In the genomic region with DNA sequence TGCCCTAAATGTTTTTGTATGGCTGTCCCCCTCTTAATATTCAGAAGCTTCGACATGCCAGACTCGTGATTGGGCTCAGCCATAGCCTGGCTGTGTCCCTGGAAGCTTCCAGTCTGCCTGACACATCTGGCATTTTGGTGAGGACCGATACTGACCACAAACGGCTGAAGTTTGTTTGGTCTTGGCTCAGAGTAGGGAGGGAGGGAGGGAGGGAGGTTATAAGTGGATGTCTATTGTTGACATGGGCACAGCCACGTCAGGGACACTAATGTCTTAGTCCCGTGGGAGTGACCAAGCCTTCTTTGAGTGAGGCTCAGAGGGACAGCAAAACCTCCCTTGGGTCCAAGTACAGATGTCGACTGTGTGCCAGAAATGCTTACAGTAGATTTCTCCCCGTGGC, we compare ENCODE assay signal across 15 mouse cellular contexts.
DNase-seq lines count a peak whose midpoint lies in the region; ATAC-seq and TF ChIP-seq lines count a peak whose summit lies in the region.
"Had no signal": no experiment of that assay in that cellular context is flagged by ENCODE, and none has a peak within 500 bp of the region (broad histone marks: within the 10 kb centered on the region; RNA-seq: fewer than 3 reads in every experiment).

No protein-coding gene starts in this region.

- H3K27me3 ChIP-seq in forebrain, embryonic 11.5 days (ENCODE audit: control insufficient read depth, insufficient read depth, low read length) = no peaks in the 10 kb centered on the region
- H3K27me3 ChIP-seq in forebrain, embryonic 10.5 days (ENCODE audit: poor library complexity, severe bottlenecking) = peaks cover 4% of the 10 kb centered on the region; the same call in 1 of the 2 replicates
- H3K27me3 ChIP-seq in CH12.LX (replicated peaks) = peaks cover 9% of the 10 kb centered on the region
- H3K27me3 ChIP-seq: forebrain, embryonic 12.5 days had no signal

- DNase-seq in forebrain, embryonic 11.5 days (ENCODE audit: low spot score) = peak; percentile 36
- DNase-seq in forebrain, embryonic 10.5 days (ENCODE audit: extremely low spot score, low spot score) = no peak
- peak; percentile 26 for DNase-seq in kidney, postnatal 10 days
- DNase-seq in kidney, adult 9 months = no peak
- DNase-seq in CH12.LX (ENCODE audit: extremely low read depth) = peak; percentile 11
- peak; percentile 9 to 14 for DNase-seq in kidney, postnatal 36 days
- DNase-seq in urinary bladder, adult 2 months (ENCODE audit: low spot score) = no peak
- DNase-seq: cerebellum, adult 9-11 months; liver; midbrain, embryonic 14.5 days had no signal

- H3K9ac ChIP-seq in forebrain, embryonic 11.5 days (ENCODE audit: low read length) = no peak overlapping the region
- H3K9ac ChIP-seq in CH12.LX (ENCODE audit: insufficient read depth, low read depth) = no peak overlapping the region
- H3K9ac ChIP-seq: forebrain, embryonic 12.5 days; heart, embryonic 15.5 days; hindbrain, embryonic 14.5 days had no signal

- no peak for TF ChIP-seq RAD21 in CH12.LX (IDR thresholded peaks at IDR 0.05; ENCODE audit: low read depth, low read length)

- no peaks in the 10 kb centered on the region for H3K9me3 ChIP-seq in forebrain, embryonic 11.5 days (ENCODE audit: control insufficient read depth, low read length)
- no peaks in the 10 kb centered on the region for H3K9me3 ChIP-seq in forebrain, embryonic 10.5 days
- H3K9me3 ChIP-seq in CH12.LX (replicated peaks; ENCODE audit: low read length) = no peaks in the 10 kb centered on the region
- H3K9me3 ChIP-seq: forebrain, embryonic 12.5 days; G1E; heart, embryonic 15.5 days had no signal

- no peak for TF ChIP-seq POLR2A in CH12.LX (IDR thresholded peaks at IDR 0.05; ENCODE audit: low read depth, low read length)

- H3K4me3 ChIP-seq in forebrain, embryonic 11.5 days (ENCODE audit: low read depth, low read length) = no peak overlapping the region
- no peak overlapping the region for H3K4me3 ChIP-seq in forebrain, embryonic 10.5 days
- H3K4me3 ChIP-seq in CH12.LX (replicated peaks in 1 of 3; ENCODE audit: low read depth in 2 of 3, low read length in 2 of 3, poor library complexity in 1 of 3) = peak overlapping the region in 1 of 3 experiments; percentile 21
- H3K4me3 ChIP-seq: forebrain, embryonic 12.5 days; heart, embryonic 15.5 days had no signal

- no peak overlapping the region for H3K27ac ChIP-seq in forebrain, embryonic 11.5 days (ENCODE audit: low read depth, low read length)
- no peak overlapping the region for H3K27ac ChIP-seq in forebrain, embryonic 10.5 days
- H3K27ac ChIP-seq in CH12.LX (ENCODE audit: insufficient read depth, low read depth) = no peak overlapping the region
- H3K27ac ChIP-seq: forebrain, embryonic 12.5 days; heart, embryonic 15.5 days; hindbrain, embryonic 14.5 days had no signal

- H3K36me3 ChIP-seq in forebrain, embryonic 11.5 days (ENCODE audit: control insufficient read depth, insufficient read depth, low read length) = no peaks in the 10 kb centered on the region
- no peaks in the 10 kb centered on the region for H3K36me3 ChIP-seq in forebrain, embryonic 10.5 days (replicated peaks)
- H3K36me3 ChIP-seq in CH12.LX (replicated peaks in 1 of 2; ENCODE audit: control insufficient read depth in 1 of 2, insufficient read depth in 1 of 2, low read length in 1 of 2) = no peaks in the 10 kb centered on the region
- H3K36me3 ChIP-seq: forebrain, embryonic 12.5 days; G1E; heart, embryonic 15.5 days had no signal

- H3K4me2 ChIP-seq in forebrain, embryonic 11.5 days (ENCODE audit: low read depth, low read length, severe bottlenecking) = no peak overlapping the region
- peak overlapping the region; percentile 45 for H3K4me2 ChIP-seq in CH12.LX (ENCODE audit: insufficient read depth, low read depth, poor library complexity, severe bottlenecking)
- H3K4me2 ChIP-seq: forebrain, embryonic 12.5 days; heart, embryonic 15.5 days; hindbrain, embryonic 14.5 days had no signal

- in situ Hi-C loops in CH12.LX (cut with MboI; ENCODE audit: low pct_ligation_motif_present, low pct_unique_long_range_greater_than_20kb, low sequenced_read_pairs) = no loop called here

- TF ChIP-seq EP300 in CH12.LX (IDR thresholded peaks at IDR 0.05; ENCODE audit: low read length) = no peak

- TF ChIP-seq CTCF in CH12.LX (conservative IDR thresholded peaks at IDR 0.05 in 1 of 2, IDR thresholded peaks at IDR 0.05 in 1 of 2; ENCODE audit: low read depth in 2 of 2, low read length in 2 of 2) = no peak

- H3K4me1 ChIP-seq in forebrain, embryonic 11.5 days (replicated peaks; ENCODE audit: control insufficient read depth, insufficient read depth, low read length) = no peaks in the 10 kb centered on the region; the same call in 1 of the 2 replicates
- H3K4me1 ChIP-seq in forebrain, embryonic 10.5 days = peaks cover 15% of the 10 kb centered on the region; the same call in 1 of the 2 replicates
- H3K4me1 ChIP-seq in CH12.LX (ENCODE audit: control insufficient read depth in 1 of 2, insufficient read depth in 2 of 2) = peaks cover 13 to 30% of the 10 kb centered on the region in 2 experiments
- H3K4me1 ChIP-seq: forebrain, embryonic 12.5 days had no signal

- dilution Hi-C loops in CH12.LX (cut with MboI; ENCODE audit: extremely low pct_ligation_motif_present, extremely low pct_unique_long_range_greater_than_20kb, low sequenced_read_pairs) = no loop called here

- H3K79me2 ChIP-seq in CH12.LX (replicated peaks; ENCODE audit: control insufficient read depth, extremely low read depth, insufficient read depth, poor library complexity, severe bottlenecking) = no peaks in the 10 kb centered on the region

- whole genome bisulfite sequencing in forebrain, embryonic 11.5 days = 72% methylated on average over 8 of the region's 8 CpGs
- 71% methylated on average over 8 of the region's 8 CpGs for WGBS in forebrain, embryonic 10.5 days

- ATAC-seq in forebrain, embryonic 11.5 days (replicated peaks; ENCODE audit: low FRiP score) = no peak
- no peak for ATAC-seq in erythroid progenitor cell, adult 5-6 weeks (replicated peaks; ENCODE audit: low FRiP score, poor library complexity, severe bottlenecking)

TF ChIP-seq in CH12.LX, 34 proteins besides CTCF, POLR2A, EP300 and RAD21:
- TF ChIP-seq BHLHE40 (IDR thresholded peaks at IDR 0.05; ENCODE audit: low read depth, low read length) = 0 out of 2 replicates have a peak, but pooled peaks have one; percentile 6
- TF ChIP-seq HCFC1 (IDR thresholded peaks at IDR 0.05; ENCODE audit: low read depth, low read length) = no peak
- TF ChIP-seq E2F4 (IDR thresholded peaks at IDR 0.05; ENCODE audit: insufficient replicate concordance, low read depth, low read length) = no peak
- no peak for TF ChIP-seq KAT2A (IDR thresholded peaks at IDR 0.05; ENCODE audit: insufficient replicate concordance, low read length)
- no peak for TF ChIP-seq MAX (IDR thresholded peaks at IDR 0.05; ENCODE audit: low read length)
- TF ChIP-seq CHD2 (IDR thresholded peaks at IDR 0.05; ENCODE audit: low read length) = no peak
TF ChIP-seq in CH12.LX: peak in this region for 1.

Comparison
In these comparisons a context has a peak if more than half of its experiments do, and no peak if none do; other contexts are left out.
1. DNase-seq: peak in forebrain, embryonic 11.5 days (single experiment), kidney, postnatal 10 days (single experiment), CH12.LX (single experiment) and kidney, postnatal 36 days (2 of 2); none in forebrain, embryonic 10.5 days (single experiment), kidney, adult 9 months (single experiment) and urinary bladder, adult 2 months (single experiment).